12 mouse cellular contexts compared by ENCODE assay signal in the genomic region with DNA sequence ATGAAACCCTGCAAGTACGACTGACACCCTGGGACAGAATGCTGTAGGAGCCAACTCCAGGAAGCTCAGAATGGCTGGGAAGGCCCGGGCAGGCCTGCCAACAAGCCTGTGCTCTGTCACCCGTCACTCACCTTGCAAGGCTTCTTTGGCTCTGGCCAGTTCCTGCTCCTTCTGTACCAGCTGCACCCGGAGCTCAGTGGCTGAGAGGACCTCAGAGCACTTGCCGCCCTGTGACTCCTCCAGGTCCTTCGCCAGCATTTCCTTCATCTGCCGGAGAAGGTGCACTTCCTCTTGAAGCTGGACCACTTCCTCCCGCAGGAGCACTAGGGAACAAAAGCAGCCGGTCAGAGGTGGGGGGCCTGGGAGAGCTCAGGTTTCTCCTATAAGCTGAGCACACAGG. TPM values are rescaled to one million over a fixed set of nuclear protein-coding genes. Genes with fewer than 3 reads are reported as not detected.
DNase-seq lines count a peak whose midpoint lies in the region; ATAC-seq lines count a peak whose summit lies in the region.
"Had no signal": no experiment of that assay in that cellular context is flagged by ENCODE, and none has a peak within 500 bp of the region (broad histone marks: within the 10 kb centered on the region; RNA-seq: fewer than 3 reads in every experiment).

No protein-coding gene starts in this region.

- no peaks in the 10 kb centered on the region for H3K9me3 ChIP-seq in intestine, embryonic 16.5 days (ENCODE audit: control insufficient read depth, low read length)
- H3K9me3 ChIP-seq in intestine, embryonic 15.5 days: no peaks in the 10 kb centered on the region
- H3K9me3 ChIP-seq: liver, embryonic 13.5 days; midbrain, embryonic 13.5 days had no signal

- H3K27me3 ChIP-seq in intestine, embryonic 16.5 days (replicated peaks; ENCODE audit: control insufficient read depth, insufficient read depth, low read length): no peaks in the 10 kb centered on the region
- no peaks in the 10 kb centered on the region for H3K27me3 ChIP-seq in intestine, embryonic 15.5 days (replicated peaks)
- H3K27me3 ChIP-seq: CH12.LX; liver, embryonic 13.5 days; midbrain, embryonic 13.5 days had no signal

- intact Hi-C loops in left cerebral cortex, postnatal 4 days (cut with DNase I): no loop called here

- H3K4me2 ChIP-seq in intestine, embryonic 16.5 days (ENCODE audit: low read depth, low read length): no peak overlapping the region
- no peak overlapping the region for H3K4me2 ChIP-seq in intestine, embryonic 15.5 days (replicated peaks)
- H3K4me2 ChIP-seq: liver, embryonic 13.5 days; midbrain, embryonic 13.5 days had no signal

- peaks cover 15% of the 10 kb centered on the region for H3K4me1 ChIP-seq in intestine, embryonic 16.5 days (ENCODE audit: control insufficient read depth, insufficient read depth, low read length)
- peaks cover 29% of the 10 kb centered on the region for H3K4me1 ChIP-seq in intestine, embryonic 15.5 days (replicated peaks)

- no peak overlapping the region for H3K4me3 ChIP-seq in intestine, embryonic 16.5 days (ENCODE audit: low read length)
- H3K4me3 ChIP-seq in intestine, embryonic 15.5 days (replicated peaks): no peak overlapping the region
- H3K4me3 ChIP-seq: layer of hippocampus, adult 2 months; liver, embryonic 13.5 days; midbrain, embryonic 13.5 days had no signal

- WGBS in intestine, embryonic 16.5 days: 62% methylated on average over 9 of the region's 9 CpGs
- 59% methylated on average over 9 of the region's 9 CpGs for WGBS in intestine, embryonic 15.5 days

- H3K9ac ChIP-seq in intestine, embryonic 16.5 days (ENCODE audit: low read depth, low read length): no peak overlapping the region
- no peak overlapping the region for H3K9ac ChIP-seq in intestine, embryonic 15.5 days
- H3K9ac ChIP-seq: liver, embryonic 13.5 days; midbrain, embryonic 13.5 days had no signal

- peak; percentile 54 for DNase-seq in heart, adult 8-10 months (ENCODE audit: low spot score)
- peak; percentile 59 for DNase-seq in kidney, adult 18-20 months
- no peak for DNase-seq in right cerebral cortex, adult 2 months (ENCODE audit: low spot score in 2 of 2)
- DNase-seq in adrenal gland, postnatal 25 days: no peak
- DNase-seq in left cerebral cortex, postnatal 4 days: no peak
- DNase-seq: liver, embryonic 13.5 days had no signal

- H3K27ac ChIP-seq in intestine, embryonic 16.5 days (ENCODE audit: low read length): 0 out of 2 replicates have a peak overlapping the region, but pooled peaks have one; percentile 11
- no peak overlapping the region for H3K27ac ChIP-seq in intestine, embryonic 15.5 days
- H3K27ac ChIP-seq: layer of hippocampus, adult 2 months; liver, embryonic 13.5 days; midbrain, embryonic 13.5 days had no signal

- no peak for ATAC-seq in intestine, embryonic 16.5 days
- no peak for ATAC-seq in intestine, embryonic 15.5 days
- peak; percentile 57 for ATAC-seq in megakaryocyte, adult 5-6 weeks (ENCODE audit: poor library complexity, severe bottlenecking)
- ATAC-seq: midbrain, embryonic 13.5 days had no signal

- H3K36me3 ChIP-seq in intestine, embryonic 16.5 days (ENCODE audit: control insufficient read depth, insufficient read depth, low read length): peaks cover 5% of the 10 kb centered on the region; the same call in 1 of the 2 replicates
- H3K36me3 ChIP-seq in intestine, embryonic 15.5 days: 0 out of 2 replicates have a peak, but pooled peaks cover 4% of the 10 kb centered on the region
- H3K36me3 ChIP-seq: liver, embryonic 13.5 days had no signal

RNA-seq across cellular contexts. Expression of a gene that starts 29.3 kb away (rescaled TPM):
- 10.7 and 11.3 TPM in 2 replicates for polyA plus RNA-seq in intestine, embryonic 16.5 days (2015; fragmentation: Nextera tagmentation; extraction: Ambion mirVana)
- 13.6 and 14.0 TPM in 2 replicates for polyA plus RNA-seq in intestine, embryonic 15.5 days (2015; fragmentation: Nextera tagmentation; extraction: Ambion mirVana)
- total RNA-seq in heart, adult 8-10 months (2022): 1 to 10 TPM; 2.9 to 4.0 (median 3.5) TPM
- 0.05 and 0.07 TPM in 2 replicates for total RNA-seq in megakaryocyte, adult 5-6 weeks (2015)
- 0.18 TPM in 1 of 2 replicates, not detected in the other for total RNA-seq in megakaryocyte, adult 5-6 weeks (2017)
- 32.8 and 35.8 TPM in 2 replicates for total RNA-seq in adrenal gland, postnatal 25 days (2021)
- total RNA-seq in left cerebral cortex, postnatal 4 days (2021): 10 to 100 TPM; 68.9 to 70.4 TPM

Comparison
In these comparisons a context has a peak if more than half of its experiments do, and no peak if none do; other contexts are left out.
1. DNase-seq: peak in heart, adult 8-10 months (single experiment) and kidney, adult 18-20 months (single experiment); none in right cerebral cortex, adult 2 months (0 of 2), adrenal gland, postnatal 25 days (single experiment) and left cerebral cortex, postnatal 4 days (single experiment).